Mouse (Mus musculus) cerebellum, adult 11-12 months (tissue): Measurements from ENCODE around the gene Ptpn22.

Source experiments
- DNase-seq: peaks from one replicate; pipeline ENCODE4 v3.0.0; 2022

Gene Ptpn22

DNA sequence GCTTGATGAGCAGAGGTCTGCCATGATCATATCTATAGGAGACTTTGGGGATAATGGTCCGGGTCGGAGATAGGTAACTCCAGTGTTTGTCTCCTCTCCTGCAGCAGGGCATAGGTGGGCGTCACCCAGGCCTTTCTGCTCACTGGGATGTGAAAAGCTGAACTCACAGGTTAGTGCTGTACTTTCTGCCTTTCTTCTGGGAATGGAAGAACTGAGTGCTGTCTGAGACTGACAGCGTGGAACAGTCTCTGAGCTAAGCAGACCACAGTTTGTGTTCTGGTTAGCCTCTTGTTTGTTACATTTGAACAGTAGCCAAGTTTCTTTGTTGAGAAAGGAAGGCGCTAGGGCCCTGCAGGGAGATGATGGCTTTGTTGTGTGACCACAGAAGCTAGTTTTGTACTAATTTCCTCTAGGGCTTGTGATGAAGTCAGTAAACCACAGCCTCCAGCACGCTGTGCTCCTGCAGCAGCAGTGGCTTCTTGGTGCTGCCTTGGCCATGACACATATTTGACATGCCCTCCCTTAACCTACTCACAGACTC lies 326 bp downstream of the Ptpn22 start:
- no peak for DNase-seq

DNA sequence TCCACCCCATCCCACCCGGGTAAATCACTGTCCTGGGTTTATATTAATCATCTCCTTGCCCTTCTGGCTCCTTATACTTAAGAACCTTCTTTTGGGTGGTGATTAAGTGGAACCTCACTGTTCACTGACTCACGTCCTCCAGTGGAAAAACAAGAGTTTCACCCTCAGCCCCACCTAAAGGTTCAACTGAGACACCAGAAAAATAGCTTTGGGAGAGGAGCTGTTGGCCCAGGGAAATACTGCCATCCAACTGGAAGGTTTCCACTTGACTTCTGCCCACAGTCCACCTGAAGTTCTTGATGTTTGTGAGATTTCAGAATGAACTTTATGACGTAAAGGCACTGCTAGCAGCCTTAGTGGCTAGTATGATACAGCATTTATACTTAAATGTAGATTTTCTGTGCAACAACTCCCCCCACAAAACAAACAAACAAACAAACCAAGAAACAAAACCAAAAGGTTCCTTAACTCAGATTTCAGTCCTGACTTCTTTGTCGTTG lies 3.2 kb downstream of the Ptpn22 start:
- DNase-seq = no peak

DNA sequence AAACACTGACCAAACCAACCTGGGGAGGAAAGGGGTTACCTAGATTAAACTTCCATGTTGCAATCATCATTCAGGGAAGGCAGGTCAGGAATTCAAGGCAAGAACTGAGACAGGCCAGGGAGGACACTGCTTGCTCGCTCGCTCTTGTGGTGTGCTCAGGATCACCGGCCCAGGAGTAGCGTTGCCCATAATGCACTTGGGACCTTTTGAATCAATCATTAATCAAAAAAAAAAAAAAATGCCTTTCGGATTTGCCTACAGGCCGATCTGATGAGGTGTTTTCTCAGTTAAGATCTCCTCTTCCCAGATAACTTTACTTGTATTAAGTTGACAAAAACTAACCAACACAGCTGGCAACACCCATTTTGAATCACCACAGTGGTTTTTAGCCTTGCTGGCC lies 4.6 kb downstream of the Ptpn22 start:
- DNase-seq = no peak

DNA sequence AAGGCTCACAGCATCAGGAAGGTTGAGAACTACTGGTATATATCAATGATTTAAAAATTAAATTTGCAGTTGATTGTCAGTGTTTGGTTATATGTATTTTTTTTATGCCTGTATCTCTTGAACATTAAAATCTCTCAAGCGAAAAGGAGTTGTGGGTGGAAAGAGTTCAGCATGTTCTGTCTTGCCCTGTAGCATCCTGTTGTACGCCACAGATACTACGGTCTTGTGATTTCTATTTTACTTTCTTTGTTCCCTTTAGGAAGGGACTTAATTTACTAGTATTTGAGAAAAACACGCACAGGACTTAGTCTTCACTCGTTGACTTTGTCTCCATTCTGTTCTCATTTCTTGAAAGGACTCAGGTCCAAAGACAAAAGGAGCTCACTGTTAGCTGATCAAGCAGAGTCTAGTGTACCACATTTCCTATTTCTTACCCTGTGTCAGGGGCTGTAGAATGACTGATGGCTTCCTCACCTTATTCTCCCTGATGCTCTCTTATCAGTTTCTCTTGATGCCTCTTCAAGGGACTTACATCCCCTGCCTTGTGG lies 7.9 kb downstream of the Ptpn22 start:
- DNase-seq = no peak

DNA sequence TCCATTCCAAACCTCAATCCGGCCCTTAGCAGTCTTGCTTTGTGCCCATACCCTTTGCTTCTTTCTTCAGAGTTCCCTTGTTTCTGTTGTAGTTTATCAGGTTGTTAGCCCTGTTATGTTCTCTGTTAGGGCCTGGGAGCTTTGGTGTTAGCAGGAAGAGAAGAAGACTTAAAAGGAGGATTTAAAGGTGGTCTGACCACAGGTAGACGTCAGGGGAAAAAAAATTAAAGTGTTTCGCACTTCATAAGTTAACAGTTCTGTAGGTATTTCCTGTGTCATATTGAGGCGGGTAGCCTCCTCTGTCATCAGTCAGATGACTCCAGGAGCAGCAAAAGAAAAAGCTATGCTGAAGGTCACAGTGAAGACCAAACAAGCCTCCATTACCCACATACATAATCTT lies 8.4 kb downstream of the Ptpn22 start:
- DNase-seq = no peak

DNA sequence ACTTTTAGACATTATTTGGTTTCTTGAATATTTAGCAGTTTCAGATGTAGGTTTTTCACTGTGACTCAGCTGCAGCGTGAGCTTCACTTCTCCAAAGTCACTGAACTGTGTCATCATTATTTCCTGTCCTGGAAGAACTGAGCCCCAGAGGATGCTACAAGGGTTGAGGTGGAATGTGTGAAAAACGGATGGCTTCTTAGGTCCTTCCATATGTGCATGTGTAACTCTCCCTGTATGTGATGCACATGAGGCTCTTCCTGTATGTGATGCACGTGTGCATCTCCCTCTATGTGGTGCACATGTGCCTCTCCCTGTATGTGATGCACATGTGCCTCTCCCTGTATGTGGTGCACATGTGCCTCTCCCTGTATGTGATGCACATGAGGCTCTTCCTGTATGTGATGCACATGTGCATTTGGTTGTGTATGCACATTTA lies 13.1 kb downstream of the Ptpn22 start:
- no peak for DNase-seq

DNA sequence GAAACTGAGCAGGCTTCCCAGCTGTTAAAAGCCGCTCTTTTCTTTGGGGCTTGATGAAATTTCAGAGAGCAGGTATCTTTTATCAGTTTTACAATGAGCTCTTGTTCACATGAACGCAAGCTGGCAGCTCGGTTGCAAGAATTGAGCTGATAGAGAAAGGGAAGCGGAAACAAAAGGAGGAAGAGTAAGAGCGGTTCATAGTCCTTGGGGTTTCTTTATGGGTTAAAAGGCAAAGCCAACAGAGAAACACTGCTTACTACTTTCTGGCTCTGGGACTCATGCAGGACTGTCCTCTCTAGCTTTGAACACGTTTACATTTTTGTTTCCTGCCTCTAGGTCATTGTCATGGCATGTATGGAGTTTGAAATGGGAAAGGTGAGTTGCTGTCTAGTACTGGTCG lies 14.7 kb downstream of the Ptpn22 start:
- DNase-seq = no peak

DNA sequence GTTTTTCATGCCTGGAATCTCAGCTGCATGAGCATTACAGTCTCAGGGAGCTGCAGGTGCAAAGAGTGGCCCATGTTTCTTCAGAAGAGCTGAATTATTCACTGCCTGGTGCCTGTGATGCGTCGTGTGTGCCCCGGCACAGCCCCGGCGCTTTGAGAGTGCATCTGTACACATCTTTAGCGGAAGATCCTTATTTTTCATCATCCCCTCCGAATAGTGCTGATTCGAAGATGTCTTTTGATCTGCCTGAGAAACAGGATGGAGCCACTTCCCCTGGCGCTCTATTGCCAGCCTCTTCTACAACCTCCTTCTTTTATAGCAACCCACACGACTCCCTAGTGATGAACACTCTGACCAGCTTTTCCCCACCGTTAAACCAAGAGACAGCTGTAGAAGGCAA lies 26.4 kb downstream of the Ptpn22 start:
- no peak for DNase-seq

DNA sequence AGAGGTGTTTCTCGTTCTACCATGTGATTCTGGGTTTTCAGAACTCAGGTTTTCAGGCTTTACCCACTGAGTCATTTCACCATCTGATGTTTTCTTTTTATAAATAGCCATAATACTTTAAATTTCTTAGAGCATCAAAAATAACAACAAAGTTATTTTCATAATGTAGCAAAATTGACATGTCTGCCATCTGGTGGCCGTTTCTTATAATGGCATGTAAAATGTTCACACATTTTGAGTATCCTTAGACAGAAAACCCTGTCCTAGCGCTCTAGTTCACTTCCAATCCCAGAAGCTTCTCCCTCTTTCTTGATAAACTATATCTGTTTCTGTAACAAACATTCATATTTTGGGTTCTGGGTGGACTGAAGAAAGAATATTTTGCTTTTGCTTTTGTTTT lies 28.0 kb downstream of the Ptpn22 start:
- DNase-seq = no peak

DNA sequence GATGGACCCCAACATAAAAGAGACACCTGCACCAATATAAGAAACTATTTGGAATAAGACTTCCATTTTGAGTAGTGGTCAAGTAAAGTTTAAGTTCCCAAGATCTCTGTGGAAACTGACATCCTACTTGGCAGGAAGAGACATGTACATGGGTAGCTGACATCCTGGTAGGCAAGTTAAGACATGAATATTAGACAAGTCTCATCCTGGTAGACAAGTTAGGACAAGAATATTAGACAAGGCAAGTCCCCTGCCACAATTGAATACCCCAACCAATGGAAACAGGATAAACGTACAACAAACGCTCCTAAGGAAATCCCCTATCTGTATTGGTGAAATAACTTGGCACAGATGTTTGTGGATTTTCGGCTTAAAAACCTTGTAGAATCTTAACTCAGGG lies 33.8 kb downstream of the Ptpn22 start:
- no peak for DNase-seq

DNA sequence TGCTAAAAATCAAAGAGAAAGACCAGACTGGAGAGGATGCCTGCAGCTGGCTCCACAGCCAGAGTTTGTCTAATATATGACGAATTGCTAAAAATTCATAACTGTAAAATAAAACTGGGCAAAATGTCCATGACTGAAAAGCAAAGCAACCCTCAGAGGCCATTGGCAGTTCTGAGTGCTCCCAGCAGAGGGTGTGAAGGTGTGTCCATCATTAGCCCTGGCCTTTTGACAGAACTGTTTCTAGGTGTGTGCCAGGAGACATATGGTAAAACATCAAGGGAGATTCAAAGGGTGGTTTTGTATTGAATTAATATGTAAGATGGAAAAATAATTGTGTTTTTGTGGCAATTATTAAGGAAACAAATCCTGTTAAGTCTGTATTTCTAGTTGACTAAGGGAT lies 45.1 kb downstream of the Ptpn22 start:
- DNase-seq = peak; percentile 74

DNA sequence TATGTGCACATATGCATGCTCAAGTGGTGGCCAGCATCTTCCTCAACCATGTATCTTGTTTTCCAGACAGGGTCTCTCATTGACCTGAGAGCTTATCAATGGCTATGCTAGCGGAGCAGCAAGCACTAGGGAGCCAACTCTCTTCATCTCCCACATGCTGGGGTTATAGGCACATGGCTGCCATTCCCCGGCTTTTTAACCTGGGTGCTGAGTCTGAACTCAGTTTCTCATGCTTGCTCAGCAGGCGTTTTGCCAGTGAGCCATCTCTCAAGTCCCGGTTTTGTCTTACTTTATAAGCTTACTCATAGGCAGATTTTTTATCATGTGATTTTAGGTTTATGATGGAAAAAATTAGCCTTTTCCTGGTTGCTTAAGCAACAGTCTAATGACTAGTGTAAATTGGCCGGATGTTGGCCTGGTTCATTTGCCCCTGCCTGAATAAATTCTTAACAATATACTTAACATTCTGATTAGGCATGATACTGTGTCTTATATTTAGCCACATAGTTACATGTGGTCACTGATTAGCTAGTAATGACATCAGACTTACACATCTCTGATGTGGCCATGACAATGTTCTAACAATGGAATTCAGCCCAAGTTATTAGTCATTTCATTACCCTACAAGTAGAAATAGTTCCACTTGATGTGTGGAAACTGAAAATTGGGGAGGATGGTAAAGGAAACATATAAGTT lies 47.9 kb downstream of the Ptpn22 start:
- DNase-seq = no peak

DNA sequence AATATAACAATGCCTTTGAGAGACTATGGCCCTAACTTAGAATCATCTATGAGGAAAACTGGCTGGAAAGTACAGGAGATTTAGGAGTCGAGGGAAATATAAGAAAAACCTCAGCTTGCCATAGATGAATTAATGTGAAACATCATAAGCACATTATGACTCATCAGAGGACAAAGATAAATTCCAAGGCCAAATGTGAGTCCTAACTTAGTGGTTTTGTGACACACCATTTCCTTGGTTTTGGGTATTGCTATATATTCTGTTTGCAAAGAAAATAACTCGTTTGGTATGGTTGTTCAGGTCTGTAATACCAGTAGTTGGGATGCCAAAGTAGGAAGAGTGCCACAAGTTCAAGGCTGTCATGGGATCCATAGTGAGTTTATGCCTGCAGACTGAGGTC lies 49.2 kb downstream of the Ptpn22 start:
- DNase-seq = no peak

DNA sequence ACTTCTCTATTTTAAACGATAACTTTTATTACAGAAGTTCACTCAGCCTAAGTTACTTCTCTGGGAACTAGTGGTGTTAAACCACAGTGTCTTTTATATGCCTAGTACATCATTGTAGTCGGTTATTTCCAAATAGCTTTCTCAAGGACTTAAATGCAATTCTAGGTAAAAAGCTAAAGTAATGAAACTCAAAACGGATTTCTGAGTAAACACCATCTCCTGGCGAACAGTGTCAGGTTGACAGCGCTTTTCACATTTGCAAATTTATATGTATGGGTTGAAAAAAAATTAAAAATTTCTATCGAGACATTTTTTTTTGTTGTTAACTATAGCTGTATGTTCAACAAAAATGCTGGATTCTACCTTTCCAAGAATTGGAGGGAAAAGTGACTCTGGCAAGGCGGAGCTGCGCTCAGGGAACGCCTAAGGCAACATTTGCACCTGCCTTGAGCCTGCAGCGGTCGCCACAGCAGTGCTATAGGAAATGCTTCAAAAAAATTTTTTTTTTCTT lies 53.9 kb downstream of the Ptpn22 start:
- DNase-seq = no peak

DNA sequence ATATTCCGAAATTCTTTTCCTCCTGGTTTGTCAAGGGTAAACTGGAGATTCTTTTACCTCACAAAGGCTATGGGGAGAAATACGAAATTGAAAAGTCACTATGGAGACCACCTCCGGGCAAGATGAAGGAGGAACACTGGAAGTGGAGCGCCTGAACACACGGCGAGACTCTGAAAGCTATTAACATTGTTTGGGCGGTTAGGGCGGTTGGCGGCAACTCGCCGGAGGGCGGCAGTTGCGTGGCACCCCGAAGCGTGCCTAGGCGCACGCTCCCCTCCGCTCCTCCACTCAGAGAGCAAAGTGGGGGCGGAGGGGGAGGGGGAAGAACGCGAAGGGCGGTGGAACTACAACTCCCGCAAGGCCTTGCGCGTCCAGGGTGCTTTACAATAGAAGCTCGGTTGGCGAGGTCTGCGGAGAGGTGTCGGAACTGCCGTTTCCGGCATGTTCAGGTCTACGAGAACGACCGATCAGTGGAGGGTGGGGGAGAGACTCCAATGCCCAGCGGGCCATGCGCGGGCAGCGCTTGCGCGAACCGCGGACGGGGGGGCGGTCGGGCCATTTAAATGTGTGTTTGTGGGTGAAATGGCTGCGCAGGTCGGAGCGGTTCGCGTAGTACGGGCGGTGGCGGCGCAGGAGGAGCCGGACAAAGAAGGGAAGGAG lies 54.5 kb downstream of the Ptpn22 start, which contains the start of gene Rsbn1:
Gene Rsbn1 (plus strand): TSS at position 111 of the 660 bp plus-strand sequence.
- DNase-seq = peak; percentile 99

DNA sequence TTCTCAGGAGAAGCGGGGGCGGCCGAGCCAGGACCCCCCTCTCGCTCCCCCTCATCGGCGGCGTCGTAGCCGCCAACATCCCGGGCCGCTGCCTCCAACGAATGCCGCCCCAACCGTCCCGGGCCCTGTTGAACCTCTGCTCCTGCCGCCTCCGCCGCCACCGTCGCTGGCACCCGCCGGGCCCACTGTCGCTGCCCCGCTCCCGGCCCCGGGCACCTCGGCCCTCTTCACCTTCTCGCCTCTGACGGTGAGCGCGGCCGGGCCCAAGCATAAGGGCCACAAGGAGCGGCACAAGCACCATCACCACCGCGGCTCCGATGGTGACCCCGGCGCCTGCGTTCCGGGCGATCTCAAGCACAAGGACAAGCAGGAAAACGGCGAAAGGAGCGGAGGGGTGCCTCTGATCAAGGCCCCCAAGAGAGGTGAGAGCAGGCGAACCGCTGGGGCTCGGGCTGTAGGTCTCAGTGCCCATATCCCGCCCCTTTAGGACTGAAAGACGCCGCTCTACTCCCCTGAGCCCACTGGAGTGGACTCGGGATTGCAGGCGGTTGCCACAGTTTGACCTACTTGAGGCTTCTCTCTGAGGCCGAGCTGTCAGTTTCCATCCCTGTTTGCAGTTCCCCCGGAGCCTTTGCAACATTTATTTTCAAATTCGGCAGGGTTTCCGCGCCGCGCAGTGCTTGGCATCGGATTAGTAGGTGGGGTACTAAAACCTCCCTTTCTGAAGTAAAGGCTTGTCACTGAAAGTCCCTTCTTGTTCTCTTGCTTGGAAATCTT lies 55.3 kb downstream of the Ptpn22 start:
- DNase-seq = no peak

DNA sequence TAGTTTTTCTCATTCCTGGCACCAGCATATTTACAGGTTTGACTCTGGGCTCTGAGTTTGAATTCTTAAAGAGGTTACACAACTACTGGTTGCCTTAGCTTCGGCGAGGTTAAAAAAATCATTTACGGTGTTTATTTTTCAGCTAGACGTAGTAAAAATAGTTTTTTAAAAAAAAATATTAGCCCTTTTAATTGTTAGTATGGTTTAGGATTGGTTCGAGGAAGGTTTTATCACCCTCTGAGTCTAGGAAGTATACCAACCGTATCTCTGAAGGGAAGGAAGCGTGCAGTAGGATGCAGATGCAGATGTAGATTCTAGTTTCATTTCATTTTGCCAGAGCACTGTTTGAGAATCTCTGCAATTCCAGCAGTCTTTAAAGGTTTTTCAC lies 55.9 kb downstream of the Ptpn22 start:
- DNase-seq = no peak

DNA sequence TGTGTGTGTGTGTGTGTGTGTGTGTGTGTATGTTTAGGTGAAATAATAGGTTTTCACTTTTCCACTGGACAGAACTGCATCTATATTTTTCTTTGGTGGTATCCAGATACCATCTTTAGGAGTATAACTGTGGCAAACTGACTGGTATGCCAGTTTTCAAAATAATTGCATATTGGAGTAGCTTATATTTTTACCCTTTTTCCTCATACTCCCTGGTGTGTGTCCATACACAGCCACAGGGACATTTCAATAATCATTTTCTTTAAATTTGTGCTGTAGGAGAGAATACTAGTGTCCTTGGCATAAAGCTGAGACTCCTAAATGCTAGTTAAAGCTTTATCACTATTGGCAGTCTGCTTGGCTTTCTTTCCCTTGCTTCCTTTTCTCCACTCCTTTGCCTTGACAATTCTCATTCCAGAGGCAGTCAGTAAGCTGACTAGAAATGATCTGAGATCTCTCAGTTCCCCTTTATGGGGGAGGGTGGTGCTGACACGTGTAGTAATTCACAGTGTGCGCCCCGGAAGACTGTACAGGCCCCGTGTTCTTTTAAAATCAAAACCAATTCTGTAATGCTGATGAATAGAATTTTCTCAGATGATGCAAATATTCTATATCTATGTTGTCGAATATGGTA lies 56.7 kb downstream of the Ptpn22 start:
- DNase-seq = no peak

DNA sequence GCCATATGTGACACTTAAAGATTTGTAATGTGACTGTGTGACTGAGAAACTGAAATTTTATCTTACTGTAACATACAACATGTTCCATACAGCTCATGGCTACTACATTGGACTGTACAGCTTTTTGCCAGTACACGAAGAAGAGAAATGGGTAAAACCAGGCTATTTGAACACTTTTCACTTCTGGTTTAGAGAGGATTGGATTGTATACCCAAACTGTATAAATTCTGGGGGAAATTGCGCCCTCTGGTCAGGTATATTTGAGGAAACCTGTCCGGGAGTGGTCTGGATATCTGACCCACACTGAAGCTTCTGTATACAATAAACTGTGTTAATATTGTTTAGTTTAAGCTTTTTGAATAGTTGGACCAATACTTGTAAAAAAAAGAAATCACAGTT lies 57.2 kb downstream of the Ptpn22 start:
- DNase-seq = no peak

DNA sequence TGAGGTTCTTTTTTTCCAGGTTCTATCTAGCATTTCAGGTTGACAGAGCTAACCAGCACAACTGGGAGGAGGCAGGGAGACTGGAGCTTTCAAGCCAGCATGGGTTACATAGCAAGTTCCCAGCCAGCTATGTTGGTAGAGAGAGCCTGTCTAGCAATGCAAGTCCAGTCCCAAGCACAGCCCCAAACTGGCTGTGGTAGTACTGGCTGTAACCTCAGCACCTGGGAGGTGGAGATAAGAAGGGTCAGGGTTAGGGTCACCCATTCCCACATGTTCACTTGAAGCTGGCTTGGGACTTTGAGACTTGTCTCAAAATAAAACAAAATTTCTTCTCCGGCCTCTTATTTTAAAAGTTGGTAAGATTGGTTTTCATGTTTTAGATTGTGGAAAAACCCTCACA lies 60.5 kb downstream of the Ptpn22 start:
- no peak for DNase-seq

DNA sequence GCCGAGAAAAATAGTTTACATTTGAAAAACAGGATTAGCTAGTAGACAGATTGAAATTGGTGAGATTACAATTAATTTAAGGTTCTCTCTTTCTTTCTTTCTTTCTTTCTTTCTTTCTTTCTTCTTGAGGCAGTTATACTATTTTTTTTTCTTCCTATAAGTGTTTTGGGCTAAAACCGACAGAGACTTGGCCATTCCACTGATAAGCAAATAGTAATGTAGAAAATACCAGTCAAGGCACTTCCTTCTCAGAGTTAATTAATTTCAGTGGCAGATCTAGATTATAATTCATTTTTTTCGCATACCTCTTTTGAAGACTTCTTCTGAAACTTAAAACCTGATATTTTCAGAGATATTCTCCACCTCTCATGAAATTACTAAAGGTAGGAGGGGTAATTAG lies 65.7 kb downstream of the Ptpn22 start:
- no peak for DNase-seq

DNA sequence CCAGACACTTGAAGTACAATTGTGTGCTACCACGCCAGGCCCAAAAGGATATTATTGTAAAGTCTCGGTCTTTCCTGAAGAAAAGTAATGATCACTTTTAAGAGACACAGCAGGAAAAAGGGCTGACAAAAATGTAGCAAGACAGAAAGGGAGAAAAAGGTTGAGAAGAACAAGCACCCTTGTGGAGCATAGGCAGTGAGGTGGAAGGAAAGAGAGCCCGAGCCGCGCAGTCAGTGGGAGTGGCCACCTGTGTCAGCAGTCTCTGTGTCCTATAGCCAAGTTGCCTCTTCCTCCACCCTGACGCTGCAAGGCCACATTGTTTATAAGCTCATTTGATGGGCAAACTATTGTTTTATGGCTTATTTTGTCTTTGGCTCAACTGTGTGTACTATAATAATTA lies 67.9 kb downstream of the Ptpn22 start:
- no peak for DNase-seq
